Mouse (Mus musculus): ENCODE measurements around the gene Sdr9c7.

DNA sequence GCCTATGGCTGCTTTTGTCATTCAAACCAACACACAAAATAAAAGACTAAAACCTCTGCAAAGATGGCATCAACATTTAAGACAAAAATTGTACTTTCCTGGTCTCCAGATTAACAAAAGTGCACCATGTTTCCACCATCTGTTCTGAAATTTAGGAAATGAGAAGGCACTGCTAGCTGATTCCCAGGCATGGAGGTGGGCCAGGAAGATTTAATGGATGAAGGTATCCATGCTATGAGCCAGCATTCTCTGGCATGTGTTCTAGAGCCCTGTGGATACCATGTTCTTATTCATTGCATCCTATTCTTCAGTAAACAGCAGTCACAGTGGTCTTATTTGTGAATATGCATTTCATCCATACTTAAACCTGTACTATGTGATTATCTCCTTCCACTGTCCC is 41.9 kb upstream of the Sdr9c7 start:
- TF ChIP-seq CTCF (IDR thresholded peaks at IDR 0.05; ENCODE audit: low read depth, low read length): no peak
- TF ChIP-seq POLR2A (IDR thresholded peaks at IDR 0.05; ENCODE audit: borderline replicate concordance, low read depth, low read length): no peak

All from bone marrow macrophage, adult 2 months (primary cell).